Mouse (Mus musculus) G1E (cell line): ENCODE data around the gene Cnga3. TPM values are rescaled to one million over a fixed set of nuclear protein-coding genes. Genes with fewer than 3 reads are reported as not detected.
A peak's percentile ranks its signal among the peaks of the same experiment; 100 is the strongest.

Experiments
- ATAC-seq: 2 replicates; pipeline ENCODE4 v1.8.0; 2016; ENCODE audit warnings: mild to moderate bottlenecking; ENCODE audit not compliant: insufficient number of reproducible peaks, poor library complexity, low FRiP score, severe bottlenecking; ENCODE audit errors: extremely low read depth
- DNase-seq: peaks from one replicate; pipeline ENCODE4 v3.0.0; 2012; ENCODE audit warnings: low spot score
- H3K27me3 ChIP-seq: 2 replicates; pipeline ENCODE4 v1.6.1; 2012; ENCODE audit warnings: mild to moderate bottlenecking, low read length, inconsistent platforms; ENCODE audit not compliant: insufficient read depth
- H3K36me3 ChIP-seq: replicated peaks from 2 replicates; pipeline ENCODE3; 2012; ENCODE audit warnings: mild to moderate bottlenecking, inconsistent platforms
- H3K4me1 ChIP-seq: 2 replicates; pipeline ENCODE4 v1.6.1; 2012; ENCODE audit warnings: low read depth, low read length, inconsistent platforms, mixed read lengths; ENCODE audit not compliant: insufficient read depth
- H3K4me3 ChIP-seq: 2 replicates; pipeline ENCODE4 v1.5.1; 2012; ENCODE audit warnings: low read depth, mild to moderate bottlenecking, inconsistent platforms, low read length, moderate library complexity, mixed read lengths
- H3K9me3 ChIP-seq: replicated peaks from 2 replicates; pipeline ENCODE4 v1.6.1; 2012; ENCODE audit warnings: inconsistent platforms
- CTCF ChIP-seq: IDR thresholded peaks from 2 replicates; pipeline ENCODE4 v1.5.1; 2012; ENCODE audit warnings: low read depth, low read length, inconsistent platforms, mixed read lengths
- GATA1 ChIP-seq: IDR thresholded peaks from 2 replicates; pipeline ENCODE4 v1.6.1; 2012; ENCODE audit warnings: borderline replicate concordance, low read length, inconsistent platforms, mixed read lengths
- GATA2 ChIP-seq: IDR thresholded peaks from 2 replicates; pipeline ENCODE4 v1.6.1; 2012; ENCODE audit warnings: low read depth, low read length, inconsistent platforms, borderline replicate concordance
- POLR2AphosphoS5 ChIP-seq: IDR thresholded peaks from 2 replicates; pipeline ENCODE4 v1.6.1; 2012; ENCODE audit warnings: low read depth, low read length, inconsistent platforms; ENCODE audit not compliant: insufficient replicate concordance
- TAL1 ChIP-seq: conservative IDR thresholded peaks from 2 replicates; pipeline ENCODE4 v1.6.1; 2012; ENCODE audit warnings: low read depth, low read length, inconsistent platforms, mixed read lengths
- polyA plus RNA-seq: library from polyadenylated mRNA; stranded (reverse); fragments of >175 nt; gene quantifications from 2 replicates; pipeline ENCODE4 v1.2.3, GENCODE M21; 2012
- total RNA-seq, 2 experiments: library from RNA; stranded (forward) in 1 of 2; stranded (reverse) in 1 of 2; fragments of 200-1000 nt in 1 of 2; fragments of >200 nt in 1 of 2; fragmentation: Nextera tagmentation in 1 of 2; gene quantifications; 2 replicates each; pipeline ENCODE4 v1.2.3; 2014 to 2017

The Cnga3 gene
- total and polyA plus RNA-seq, 3 experiments = 0.11 TPM; not detected in 2

- TF ChIP-seq GATA1 (no peak), GATA2 (no peak), POLR2AphosphoS5 (no peak), CTCF (no peak), TAL1 (no peak)
- H3K27me3 ChIP-seq = peaks cover 28% of the 10 kb centered on the region
- no peaks in the 10 kb centered on the region for H3K36me3 ChIP-seq
- peaks cover 13% of the 10 kb centered on the region for H3K4me1 ChIP-seq
- 0 out of 2 replicates have a peak, but pooled peaks cover 6% of the 10 kb centered on the region for H3K9me3 ChIP-seq
- DNase-seq (no peak), ATAC-seq (0 out of 2 replicates have a peak, but pooled peaks have one; percentile 17)
- H3K4me3 ChIP-seq = no peak overlapping the region
Observed at GRCm38 (mm10) chr1:37302801-37303200, 88.6 kb downstream of the Cnga3 start.

DNA sequence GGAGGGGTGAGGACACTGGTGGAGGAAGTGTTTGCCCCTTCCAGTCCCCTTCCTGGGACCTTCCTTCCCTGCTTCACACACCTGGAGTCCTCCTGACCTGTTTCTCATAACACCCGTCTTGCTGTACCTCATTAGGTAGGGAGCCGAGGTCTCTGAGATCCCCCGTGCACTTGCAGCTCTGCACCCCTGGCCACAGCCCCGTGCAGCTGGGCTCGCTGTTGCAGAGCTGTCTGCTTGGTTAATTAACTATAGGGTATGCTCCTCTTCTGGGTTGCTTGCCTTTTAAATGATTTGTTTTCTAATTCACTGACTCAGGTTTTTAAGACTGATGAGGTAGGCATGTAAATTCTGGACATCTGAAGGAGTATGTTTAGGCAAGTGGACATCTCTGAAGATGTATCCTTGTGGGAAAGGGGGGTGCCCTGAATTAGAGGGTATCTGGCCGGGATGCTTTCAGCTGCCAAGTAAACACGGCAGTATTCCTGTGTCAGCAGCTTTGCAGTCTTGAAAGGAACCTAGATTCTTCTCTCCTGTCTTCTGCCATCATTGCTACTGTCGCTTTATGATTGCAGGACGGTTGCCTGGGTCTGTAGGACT lies 91.6 kb downstream of the Cnga3 start:
- peaks cover 3% of the 10 kb centered on the region for H3K4me1 ChIP-seq
- H3K27me3 ChIP-seq = peaks cover 20% of the 10 kb centered on the region
- ATAC-seq = no peak
- no peaks in the 10 kb centered on the region for H3K36me3 ChIP-seq
- H3K4me3 ChIP-seq = no peak overlapping the region
- DNase-seq = no peak
- TF ChIP-seq GATA1 (no peak), POLR2AphosphoS5 (no peak), TAL1 (no peak), CTCF (no peak), GATA2 (no peak)
- no peaks in the 10 kb centered on the region for H3K9me3 ChIP-seq

- no peak overlapping the region for H3K4me3 ChIP-seq
- H3K9me3 ChIP-seq = no peaks in the 10 kb centered on the region
- peaks cover 3% of the 10 kb centered on the region for H3K4me1 ChIP-seq
- ATAC-seq (no peak), DNase-seq (no peak)
- H3K27me3 ChIP-seq = peaks cover 12% of the 10 kb centered on the region
- H3K36me3 ChIP-seq = no peaks in the 10 kb centered on the region
- TF ChIP-seq GATA2 = no peak
- no peak for TF ChIP-seq TAL1
- no peak for TF ChIP-seq CTCF
- no peak for TF ChIP-seq POLR2AphosphoS5
- TF ChIP-seq GATA1 = no peak
Observed at GRCm38 (mm10) chr1:37307586-37307985, 93.4 kb downstream of the Cnga3 start.

DNA sequence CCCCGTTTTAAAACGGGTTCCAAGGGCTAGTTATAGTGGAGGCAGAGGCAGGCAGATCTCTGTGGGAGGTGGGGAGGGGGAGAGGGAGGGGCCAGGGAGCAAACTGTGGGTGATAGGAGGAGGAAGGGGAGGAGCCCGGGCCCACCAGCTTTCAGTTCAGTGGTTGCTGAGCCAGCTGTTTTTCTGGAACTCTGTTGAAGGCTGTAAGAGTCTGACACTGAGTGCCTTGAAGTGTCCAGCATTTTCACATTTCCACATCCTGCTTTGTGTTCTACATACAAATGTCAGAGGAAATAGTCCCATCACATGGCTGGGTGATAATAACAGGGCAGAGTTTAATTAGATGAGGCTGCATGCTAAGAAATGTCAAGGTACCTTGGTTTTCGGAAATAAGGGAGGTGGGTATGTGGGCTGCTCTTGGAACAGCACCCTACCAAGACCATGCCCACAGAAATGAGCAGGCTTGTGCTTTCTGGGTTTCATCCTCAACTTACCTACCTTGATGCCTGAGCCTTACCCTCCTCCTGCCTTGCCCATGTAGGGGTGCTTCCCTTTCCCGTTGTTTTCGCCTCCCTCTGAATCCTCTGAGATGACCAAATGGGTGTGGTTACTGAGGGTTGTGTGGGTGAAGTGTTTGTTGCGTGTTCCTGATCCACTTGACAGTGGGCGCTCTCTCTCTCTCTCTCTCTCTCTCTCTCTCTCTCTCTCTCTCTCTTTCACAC lies 93.9 kb downstream of the Cnga3 start:
- Histone ChIP-seq H3K4me3 (no peak overlapping the region), H3K9me3 (no peaks in the 10 kb centered on the region), H3K36me3 (no peaks in the 10 kb centered on the region), H3K4me1 (peaks cover 3% of the 10 kb centered on the region), H3K27me3 (peaks cover 12% of the 10 kb centered on the region)
- DNase-seq (no peak), ATAC-seq (no peak)
- TF ChIP-seq TAL1 = no peak
- no peak for TF ChIP-seq CTCF
- no peak for TF ChIP-seq GATA1
- TF ChIP-seq POLR2AphosphoS5 = no peak
- no peak for TF ChIP-seq GATA2

DNA sequence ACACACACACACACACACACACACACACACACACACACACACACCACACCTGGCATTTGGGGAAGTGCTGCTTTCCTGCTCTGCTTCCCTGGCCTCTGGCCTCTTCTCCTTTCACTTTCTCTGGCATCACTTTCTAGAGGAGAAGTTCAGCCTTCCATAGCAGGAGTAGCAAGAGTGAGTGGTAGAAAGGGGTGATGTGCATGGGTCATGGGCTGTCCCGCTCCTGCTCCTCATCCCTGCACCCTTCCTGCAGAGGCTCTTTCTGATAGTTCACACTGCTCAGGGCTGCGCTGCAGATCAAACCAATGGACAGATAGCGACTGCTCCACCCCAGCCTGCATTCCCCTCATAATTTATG lies 94.5 kb downstream of the Cnga3 start:
- peaks cover 12% of the 10 kb centered on the region for H3K27me3 ChIP-seq
- H3K9me3 ChIP-seq = no peaks in the 10 kb centered on the region
- peaks cover 3% of the 10 kb centered on the region for H3K4me1 ChIP-seq
- H3K36me3 ChIP-seq = no peaks in the 10 kb centered on the region
- no peak; the same call in 1 of the 2 replicates for ATAC-seq
- H3K4me3 ChIP-seq = no peak overlapping the region
- DNase-seq = no peak
- TF ChIP-seq GATA2 (no peak), POLR2AphosphoS5 (no peak), GATA1 (no peak), CTCF (no peak), TAL1 (no peak)

- no peak for DNase-seq
- no peak for ATAC-seq
- H3K9me3 ChIP-seq = no peaks in the 10 kb centered on the region
- H3K4me1 ChIP-seq = peaks cover 3% of the 10 kb centered on the region
- peaks cover 15% of the 10 kb centered on the region for H3K27me3 ChIP-seq
- H3K36me3 ChIP-seq = no peaks in the 10 kb centered on the region
- H3K4me3 ChIP-seq = no peak overlapping the region
- TF ChIP-seq GATA2 (no peak), POLR2AphosphoS5 (no peak), TAL1 (no peak), GATA1 (no peak), CTCF (no peak)
Observed at GRCm38 (mm10) chr1:37309939-37310515, 95.8 kb downstream of the Cnga3 start.

Other genes with a start within 250 kb of the Cnga3 start
- gene Vwa3b, start 187.8 kb upstream of the Cnga3 start, total RNA-seq (2014; fragmentation: Nextera tagmentation) = not detected in 2 replicates
- 0.49 TPM in 1 of 2 replicates, not detected in the other for gene Vwa3b, start 187.8 kb upstream of the Cnga3 start, total RNA-seq (2017)
- not detected in 2 replicates for gene Vwa3b, start 187.8 kb upstream of the Cnga3 start, polyA plus RNA-seq
- 4.2 and 6.2 TPM in 2 replicates for gene Inpp4a, start 85.4 kb downstream of the Cnga3 start, total RNA-seq (2014; fragmentation: Nextera tagmentation)
- 5.4 and 6.1 TPM in 2 replicates for gene Inpp4a, start 85.4 kb downstream of the Cnga3 start, total RNA-seq (2017)
- gene Inpp4a, start 85.4 kb downstream of the Cnga3 start, polyA plus RNA-seq = 2.9 and 4.5 TPM in 2 replicates
- gene Coa5, start 215.7 kb downstream of the Cnga3 start, total RNA-seq (2014; fragmentation: Nextera tagmentation) = 137 and 145 TPM in 2 replicates
- gene Coa5, start 215.7 kb downstream of the Cnga3 start, total RNA-seq (2017) = 117 and 124 TPM in 2 replicates
- 18.9 and 24.7 TPM in 2 replicates for gene Coa5, start 215.7 kb downstream of the Cnga3 start, polyA plus RNA-seq
- 39.7 and 57.1 TPM in 2 replicates for gene Unc50, start 215.7 kb downstream of the Cnga3 start, total RNA-seq (2014; fragmentation: Nextera tagmentation)
- gene Unc50, start 215.7 kb downstream of the Cnga3 start, total RNA-seq (2017) = 119 and 120 TPM in 2 replicates
- 44.7 and 45.2 TPM in 2 replicates for gene Unc50, start 215.7 kb downstream of the Cnga3 start, polyA plus RNA-seq